Mouse (Mus musculus): ENCODE measurements at regions not wholly inside any gene's neighbourhood (a gene's known extent, or its start where the extent isn't known, plus 50 kb on each side); places are given as distances from the start of the nearest gene placed in this dataset.

DNA sequence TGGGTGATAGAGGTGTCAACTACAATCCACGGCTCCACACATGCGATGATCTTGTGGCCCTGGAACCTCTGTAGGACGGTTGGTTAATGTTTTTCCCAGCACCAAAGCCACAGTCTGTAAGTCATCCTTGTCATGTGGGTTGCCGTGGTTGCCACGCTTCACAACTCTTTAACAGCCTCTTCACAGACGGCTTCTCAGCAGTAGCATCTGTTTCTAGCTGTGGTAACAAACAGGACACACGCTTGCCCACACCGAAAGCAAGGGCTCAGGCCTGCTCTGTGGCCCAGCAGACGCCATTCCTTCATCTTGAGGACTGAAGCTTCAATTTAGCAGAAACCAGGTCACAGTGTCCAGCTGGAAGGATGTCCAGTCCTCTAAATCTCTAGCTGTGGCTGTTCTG is 135.4 kb downstream of the Tmem121 start:
- TF ChIP-seq CTCF (IDR thresholded peaks at IDR 0.05; ENCODE audit: low read depth, low read length) (no peak), POLR2A (IDR thresholded peaks at IDR 0.05; ENCODE audit: borderline replicate concordance, low read depth, low read length) (no peak)

Measured in bone marrow macrophage, adult 2 months (primary cell).